Mouse (Mus musculus): ENCODE measurements around the gene Stkld1. TPM values are rescaled to one million over a fixed set of nuclear protein-coding genes. Genes with fewer than 3 reads are reported as not detected.

Gene Stkld1
- polyA plus RNA-seq, 1 experiment from 2014 or later = 0.08 TPM

- WGBS = 85% methylated on average over 17 of the region's 17 CpGs
- ATAC-seq (ENCODE audit: insufficient number of reproducible peaks, low FRiP score, low TSS enrichment, low read depth) = no peak
- no peak overlapping the region for H3K27ac ChIP-seq (replicated peaks; ENCODE audit: low read depth, low read length)
- no peaks in the 10 kb centered on the region for H3K27me3 ChIP-seq (ENCODE audit: control insufficient read depth, insufficient read depth, low read length)
- peaks cover 30% of the 10 kb centered on the region for H3K4me1 ChIP-seq (ENCODE audit: control insufficient read depth, insufficient read depth, low read length)
- no peak overlapping the region for H3K4me2 ChIP-seq (ENCODE audit: low read depth, severe bottlenecking)
- H3K9ac ChIP-seq (ENCODE audit: low read length) = no peak overlapping the region
- DNase-seq (ENCODE audit: low spot score) = no peak
- no peaks in the 10 kb centered on the region for H3K9me3 ChIP-seq (ENCODE audit: control insufficient read depth, low read length)
- no peak overlapping the region for H3K4me3 ChIP-seq (ENCODE audit: low read depth, low read length)
- H3K36me3 ChIP-seq (ENCODE audit: control insufficient read depth, insufficient read depth, low read length) = peaks cover 19% of the 10 kb centered on the region
Measured at GRCm38 (mm10) chr2:26913416-26914147, 20.3 kb upstream of the Stkld1 start.

GRCm38 (mm10) chr2:26914148-26914941, 19.5 kb upstream of the Stkld1 start:
- Histone ChIP-seq H3K36me3 (ENCODE audit: control insufficient read depth, insufficient read depth, low read length) (peaks cover 26% of the 10 kb centered on the region), H3K27ac (replicated peaks; ENCODE audit: low read depth, low read length) (no peak overlapping the region), H3K9ac (ENCODE audit: low read length) (no peak overlapping the region), H3K27me3 (ENCODE audit: control insufficient read depth, insufficient read depth, low read length) (no peaks in the 10 kb centered on the region), H3K9me3 (ENCODE audit: control insufficient read depth, low read length) (no peaks in the 10 kb centered on the region), H3K4me1 (ENCODE audit: control insufficient read depth, insufficient read depth, low read length) (peaks cover 22% of the 10 kb centered on the region), H3K4me3 (ENCODE audit: low read depth, low read length) (no peak overlapping the region), H3K4me2 (ENCODE audit: low read depth, severe bottlenecking) (no peak overlapping the region)
- no peak for DNase-seq (ENCODE audit: low spot score)
- ATAC-seq (ENCODE audit: insufficient number of reproducible peaks, low FRiP score, low TSS enrichment, low read depth) = no peak
- 68% methylated on average over 8 of the region's 8 CpGs for WGBS

- no peaks in the 10 kb centered on the region for H3K9me3 ChIP-seq (ENCODE audit: control insufficient read depth, low read length)
- DNase-seq (ENCODE audit: low spot score) (peak; percentile 78), ATAC-seq (ENCODE audit: insufficient number of reproducible peaks, low FRiP score, low TSS enrichment, low read depth) (peak; percentile 38)
- 2% methylated on average over 47 of the region's 47 CpGs for WGBS
- H3K27me3 ChIP-seq (ENCODE audit: control insufficient read depth, insufficient read depth, low read length) = no peaks in the 10 kb centered on the region
- peaks cover 20% of the 10 kb centered on the region for H3K4me1 ChIP-seq (ENCODE audit: control insufficient read depth, insufficient read depth, low read length)
- H3K4me2 ChIP-seq (ENCODE audit: low read depth, severe bottlenecking) = peak within 1 kb of the TSS; percentile 71
- peaks cover 41% of the 10 kb centered on the region for H3K36me3 ChIP-seq (ENCODE audit: control insufficient read depth, insufficient read depth, low read length)
- 0 out of 2 replicates have a peak within 1 kb of the TSS, but pooled peaks have one; percentile 56 for H3K27ac ChIP-seq (replicated peaks; ENCODE audit: low read depth, low read length)
- H3K4me3 ChIP-seq (ENCODE audit: low read depth, low read length) = peak within 1 kb of the TSS; percentile 57
- peak within 1 kb of the TSS; percentile 62 for H3K9ac ChIP-seq (ENCODE audit: low read length)
Measured at GRCm38 (mm10) chr2:26915927-26916728, 17.7 kb upstream of the Stkld1 start, which contains the start of the genes Surf2 and Surf1. Surf2 (plus strand) TSS chr2:26916367. Surf1 (minus strand) TSS chr2:26916530.

GRCm38 (mm10) chr2:26916738-26917137, 17.1 kb upstream of the Stkld1 start:
- peak overlapping the region; percentile 62 for H3K9ac ChIP-seq (ENCODE audit: low read length)
- 3% methylated on average over 13 of the region's 13 CpGs for WGBS
- DNase-seq (ENCODE audit: low spot score) = no peak
- peaks cover 20% of the 10 kb centered on the region for H3K4me1 ChIP-seq (ENCODE audit: control insufficient read depth, insufficient read depth, low read length)
- H3K4me3 ChIP-seq (ENCODE audit: low read depth, low read length) = peak overlapping the region; percentile 57
- H3K27ac ChIP-seq (replicated peaks; ENCODE audit: low read depth, low read length) = no peak overlapping the region
- no peaks in the 10 kb centered on the region for H3K9me3 ChIP-seq (ENCODE audit: control insufficient read depth, low read length)
- no peak for ATAC-seq (ENCODE audit: insufficient number of reproducible peaks, low FRiP score, low TSS enrichment, low read depth)
- peak overlapping the region; percentile 71 for H3K4me2 ChIP-seq (ENCODE audit: low read depth, severe bottlenecking)
- peaks cover 44% of the 10 kb centered on the region for H3K36me3 ChIP-seq (ENCODE audit: control insufficient read depth, insufficient read depth, low read length)
- H3K27me3 ChIP-seq (ENCODE audit: control insufficient read depth, insufficient read depth, low read length) = no peaks in the 10 kb centered on the region

DNA sequence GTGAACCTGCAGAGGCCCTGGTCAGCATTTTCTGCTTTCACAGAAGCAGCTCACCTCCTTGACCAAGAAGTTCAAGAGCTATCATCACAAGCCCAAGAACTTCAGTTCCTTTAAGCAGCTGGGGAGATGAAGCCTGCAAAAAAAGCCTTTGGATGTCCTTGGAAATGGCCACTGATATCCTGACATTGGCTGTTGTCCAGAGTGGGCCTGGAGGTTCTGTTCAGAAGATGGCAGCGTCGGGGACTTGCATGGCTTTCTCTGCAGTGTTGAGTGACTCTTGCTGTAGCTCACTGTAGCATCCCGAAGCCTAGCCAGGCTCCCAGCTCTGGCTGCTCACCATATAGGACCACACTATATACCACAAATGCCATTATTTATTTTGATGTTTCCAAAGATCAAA, 14.2 kb upstream of the Stkld1 start:
- H3K36me3 ChIP-seq (ENCODE audit: control insufficient read depth, insufficient read depth, low read length) = peaks cover 44% of the 10 kb centered on the region
- ATAC-seq (ENCODE audit: insufficient number of reproducible peaks, low FRiP score, low TSS enrichment, low read depth) (no peak), DNase-seq (ENCODE audit: low spot score) (no peak)
- no peaks in the 10 kb centered on the region for H3K27me3 ChIP-seq (ENCODE audit: control insufficient read depth, insufficient read depth, low read length)
- H3K27ac ChIP-seq (replicated peaks; ENCODE audit: low read depth, low read length) = no peak overlapping the region
- WGBS = 91% methylated on average over 3 of the region's 3 CpGs
- no peaks in the 10 kb centered on the region for H3K9me3 ChIP-seq (ENCODE audit: control insufficient read depth, low read length)
- peaks cover 13% of the 10 kb centered on the region for H3K4me1 ChIP-seq (ENCODE audit: control insufficient read depth, insufficient read depth, low read length)
- H3K4me2 ChIP-seq (ENCODE audit: low read depth, severe bottlenecking) = no peak overlapping the region
- no peak overlapping the region for H3K4me3 ChIP-seq (ENCODE audit: low read depth, low read length)
- H3K9ac ChIP-seq (ENCODE audit: low read length) = no peak overlapping the region

DNA sequence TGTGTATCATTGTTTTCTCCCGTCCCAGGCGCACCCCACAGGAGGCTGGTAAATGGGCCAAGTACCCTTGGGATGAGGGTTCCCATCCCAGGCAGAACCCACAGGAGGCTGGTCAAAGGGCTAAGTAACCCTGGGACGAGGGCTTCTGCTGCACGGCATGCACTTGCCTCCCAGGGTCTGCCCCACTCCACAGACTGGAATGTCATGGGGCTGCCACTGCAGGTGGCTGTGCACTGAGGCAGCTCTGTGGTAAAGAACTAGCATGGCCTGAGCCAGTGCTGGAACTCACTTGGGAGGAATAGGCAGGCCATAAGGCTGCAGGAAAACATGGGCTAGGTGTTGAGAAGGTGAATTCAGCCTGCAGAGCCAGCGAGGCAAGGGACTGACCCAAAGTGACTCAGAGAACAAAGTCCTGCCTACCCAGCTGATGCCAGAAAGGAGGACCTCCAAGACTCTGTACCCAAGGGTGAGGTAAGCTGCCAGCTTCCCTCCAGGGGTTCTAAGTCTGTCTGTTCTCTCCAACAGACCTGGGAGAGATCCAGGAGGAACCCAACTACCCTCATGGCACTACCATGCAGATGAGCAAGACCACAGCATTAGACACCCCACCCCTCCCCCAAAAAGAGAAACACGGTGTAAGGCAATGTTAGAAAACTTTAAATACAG, 13.5 kb upstream of the Stkld1 start:
- H3K9me3 ChIP-seq (ENCODE audit: control insufficient read depth, low read length) = no peaks in the 10 kb centered on the region
- peaks cover 12% of the 10 kb centered on the region for H3K4me1 ChIP-seq (ENCODE audit: control insufficient read depth, insufficient read depth, low read length)
- H3K9ac ChIP-seq (ENCODE audit: low read length) = no peak overlapping the region
- H3K27me3 ChIP-seq (ENCODE audit: control insufficient read depth, insufficient read depth, low read length) = no peaks in the 10 kb centered on the region
- WGBS = 92% methylated on average over 6 of the region's 6 CpGs
- peaks cover 47% of the 10 kb centered on the region for H3K36me3 ChIP-seq (ENCODE audit: control insufficient read depth, insufficient read depth, low read length)
- H3K27ac ChIP-seq (replicated peaks; ENCODE audit: low read depth, low read length) = no peak overlapping the region
- no peak for ATAC-seq (ENCODE audit: insufficient number of reproducible peaks, low FRiP score, low TSS enrichment, low read depth)
- no peak overlapping the region for H3K4me3 ChIP-seq (ENCODE audit: low read depth, low read length)
- no peak for DNase-seq (ENCODE audit: low spot score)
- no peak overlapping the region for H3K4me2 ChIP-seq (ENCODE audit: low read depth, severe bottlenecking)

DNA sequence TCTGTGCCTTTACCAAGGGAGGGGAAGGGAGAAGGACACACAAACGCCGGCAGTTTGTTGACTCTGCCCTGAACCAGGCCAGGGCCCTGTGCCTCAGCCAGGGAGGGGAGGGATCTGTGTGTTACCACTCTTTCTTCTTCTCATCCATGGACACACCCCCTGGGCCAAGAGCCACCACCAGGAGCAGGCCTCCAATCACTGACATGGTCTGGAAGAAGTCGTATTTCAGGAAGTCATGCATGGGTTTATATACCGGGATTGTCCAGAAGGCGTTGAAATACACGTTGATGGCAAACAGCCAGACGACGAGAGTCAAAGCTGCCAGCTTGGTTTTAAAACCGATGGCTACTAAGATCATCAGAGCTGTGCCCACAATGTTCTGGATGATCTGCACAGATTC, 12.1 kb upstream of the Stkld1 start:
- H3K4me3 ChIP-seq (ENCODE audit: low read depth, low read length) = no peak overlapping the region
- H3K36me3 ChIP-seq (ENCODE audit: control insufficient read depth, insufficient read depth, low read length) = peaks cover 53% of the 10 kb centered on the region
- no peak overlapping the region for H3K9ac ChIP-seq (ENCODE audit: low read length)
- ATAC-seq (ENCODE audit: insufficient number of reproducible peaks, low FRiP score, low TSS enrichment, low read depth) (no peak), DNase-seq (ENCODE audit: low spot score) (no peak)
- peaks cover 8% of the 10 kb centered on the region for H3K4me1 ChIP-seq (ENCODE audit: control insufficient read depth, insufficient read depth, low read length)
- 81% methylated on average over 9 of the region's 9 CpGs for WGBS
- no peaks in the 10 kb centered on the region for H3K9me3 ChIP-seq (ENCODE audit: control insufficient read depth, low read length)
- H3K27ac ChIP-seq (replicated peaks; ENCODE audit: low read depth, low read length) = no peak overlapping the region
- H3K4me2 ChIP-seq (ENCODE audit: low read depth, severe bottlenecking) = no peak overlapping the region
- H3K27me3 ChIP-seq (ENCODE audit: control insufficient read depth, insufficient read depth, low read length) = no peaks in the 10 kb centered on the region
